In the genomic region with DNA sequence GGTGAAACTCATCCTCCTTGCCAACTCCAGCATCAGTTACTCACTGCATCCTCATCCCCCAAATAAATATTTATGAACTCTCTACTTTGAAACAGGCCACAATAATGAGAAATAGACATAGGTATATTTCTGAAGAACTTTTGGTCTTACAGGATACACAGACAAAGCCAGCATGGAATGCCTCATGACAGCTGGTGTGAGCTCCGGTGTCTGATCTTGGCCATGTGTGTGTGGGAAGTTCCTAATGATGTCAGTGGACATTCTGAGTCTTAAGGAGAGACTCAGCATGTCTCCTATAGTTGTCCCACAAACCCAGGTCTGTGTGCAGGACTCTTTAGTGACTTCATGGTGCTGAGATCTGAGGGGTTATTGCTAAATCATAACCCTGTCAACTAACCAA, we compare ENCODE assay signal across 15 mouse cellular contexts.
"Had no signal": no experiment of that assay in that cellular context is flagged by ENCODE, and none has a peak within 500 bp of the region (broad histone marks: within the 10 kb centered on the region; RNA-seq: fewer than 3 reads in every experiment).

No protein-coding gene starts in this region.

- H3K4me3 ChIP-seq: neural tube, embryonic 13.5 days; neural tube, embryonic 15.5 days; stomach, embryonic 15.5 days had no signal

- H3K27me3 ChIP-seq: neural tube, embryonic 13.5 days; neural tube, embryonic 15.5 days; stomach, embryonic 15.5 days had no signal

- H3K36me3 ChIP-seq: neural tube, embryonic 13.5 days; neural tube, embryonic 15.5 days; stomach, embryonic 15.5 days had no signal

- H3K4me2 ChIP-seq: neural tube, embryonic 13.5 days; neural tube, embryonic 15.5 days; stomach, embryonic 15.5 days had no signal

- DNase-seq: retina, postnatal 1 day; right cerebral cortex, adult 18-20 months; right cerebral cortex, postnatal 14 days; right cerebral cortex, postnatal 25 days; right cerebral cortex, postnatal 4 days; spleen, adult 18-20 months; thymus, adult 18-20 months; thymus, adult 2 months; thymus, postnatal 14 days; thymus, postnatal 25 days; thymus, postnatal 36 days; thymus, postnatal 4 days had no signal
